Mouse (Mus musculus) layer of hippocampus, adult 9-10 months (tissue): ENCODE measurements around the gene 1700057G04Rik.

ENCODE experiments used
- DNase-seq: peaks from one replicate; pipeline ENCODE4 v3.0.0; 2022; ENCODE audit warnings: low spot score

The 1700057G04Rik gene

GRCm38 (mm10) chr9:92309077-92309476 lies at the start of gene 1700057G04Rik:
TSS of gene 1700057G04Rik (plus strand) at chr9:92309377.
- no peak for DNase-seq

- no peak for DNase-seq
These were observed 48.6 kb upstream of the 1700057G04Rik start for GRCm38 (mm10) chr9:92260481-92261159.

GRCm38 (mm10) chr9:92265719-92266118 lies 43.5 kb upstream of the 1700057G04Rik start:
- no peak for DNase-seq

GRCm38 (mm10) chr9:92266558-92267171 lies 42.5 kb upstream of the 1700057G04Rik start:
- DNase-seq: no peak

- DNase-seq: no peak
These were observed 41.4 kb upstream of the 1700057G04Rik start for GRCm38 (mm10) chr9:92267732-92268131.

- DNase-seq: no peak
These were observed 39.3 kb upstream of the 1700057G04Rik start for GRCm38 (mm10) chr9:92269829-92270404.

GRCm38 (mm10) chr9:92270927-92271326 lies 38.2 kb upstream of the 1700057G04Rik start:
- no peak for DNase-seq

GRCm38 (mm10) chr9:92272650-92273049 lies 36.5 kb upstream of the 1700057G04Rik start:
- no peak for DNase-seq

- DNase-seq: no peak
These were observed 35.9 kb upstream of the 1700057G04Rik start for GRCm38 (mm10) chr9:92273271-92273670.

- DNase-seq: no peak
These were observed 35.0 kb upstream of the 1700057G04Rik start for GRCm38 (mm10) chr9:92273956-92274762.

- DNase-seq: no peak
These were observed 33.5 kb upstream of the 1700057G04Rik start, which contains the start of gene Plscr2 for GRCm38 (mm10) chr9:92275486-92276207. TSS of gene Plscr2 (plus strand) at chr9:92275602.

- DNase-seq: no peak
These were observed 32.8 kb upstream of the 1700057G04Rik start for GRCm38 (mm10) chr9:92276360-92276759.

GRCm38 (mm10) chr9:92280048-92280447 lies 29.1 kb upstream of the 1700057G04Rik start:
- no peak for DNase-seq

GRCm38 (mm10) chr9:92282563-92283171 lies 26.5 kb upstream of the 1700057G04Rik start:
- no peak for DNase-seq

GRCm38 (mm10) chr9:92289675-92290074 lies 19.5 kb upstream of the 1700057G04Rik start:
- DNase-seq: no peak

GRCm38 (mm10) chr9:92292169-92292568 lies 17.0 kb upstream of the 1700057G04Rik start:
- DNase-seq: no peak

- no peak for DNase-seq
These were observed 16.3 kb upstream of the 1700057G04Rik start for GRCm38 (mm10) chr9:92292922-92293321.

- DNase-seq: no peak
These were observed 15.3 kb upstream of the 1700057G04Rik start for GRCm38 (mm10) chr9:92293560-92294548.

- no peak for DNase-seq
These were observed 10.9 kb upstream of the 1700057G04Rik start for GRCm38 (mm10) chr9:92298288-92298687.

GRCm38 (mm10) chr9:92301213-92301612 lies 8.0 kb upstream of the 1700057G04Rik start:
- no peak for DNase-seq
